Mouse (Mus musculus) CD4-positive helper T cell, adult 2 months (primary cell): ENCODE measurements around the gene Rinl.

ENCODE experiments used
- DNase-seq: peaks from one replicate; pipeline ENCODE4 v3.0.0-alpha.2; 2012; ENCODE audit warnings: low read depth, missing footprints, low spot score

Gene Rinl

GRCm38 (mm10) chr7:28822993-28823903 is 34.5 kb downstream of the Rinl start:
- DNase-seq = no peak

- no peak for DNase-seq
Observed at GRCm38 (mm10) chr7:28823932-28824331, 35.2 kb downstream of the Rinl start.

- DNase-seq = peak; percentile 92
Observed at GRCm38 (mm10) chr7:28824941-28825685, 36.3 kb downstream of the Rinl start, which contains the start of gene Ech1. Ech1 (plus strand) TSS chr7:28825217.

- peak; percentile 71 for DNase-seq
Observed at GRCm38 (mm10) chr7:28825686-28826401, 37.1 kb downstream of the Rinl start.

GRCm38 (mm10) chr7:28826402-28826772 is 37.6 kb downstream of the Rinl start:
- DNase-seq = no peak

- DNase-seq = no peak
Observed at GRCm38 (mm10) chr7:28827338-28827737, 38.6 kb downstream of the Rinl start.

GRCm38 (mm10) chr7:28829821-28830220 is 41.1 kb downstream of the Rinl start:
- no peak for DNase-seq

- DNase-seq = no peak
Observed at GRCm38 (mm10) chr7:28830981-28831380, 42.2 kb downstream of the Rinl start.

GRCm38 (mm10) chr7:28831411-28832125 is 42.8 kb downstream of the Rinl start:
- no peak for DNase-seq

GRCm38 (mm10) chr7:28832137-28832536 is 43.4 kb downstream of the Rinl start:
- DNase-seq = no peak

- DNase-seq = no peak
Observed at GRCm38 (mm10) chr7:28833723-28834347, 45.1 kb downstream of the Rinl start, which contains the start of gene Lgals4. Lgals4 (plus strand) TSS chr7:28833854.

- DNase-seq = no peak
Observed at GRCm38 (mm10) chr7:28836936-28837335, 48.2 kb downstream of the Rinl start.

GRCm38 (mm10) chr7:28838331-28838730 is 49.6 kb downstream of the Rinl start:
- no peak for DNase-seq

- DNase-seq = no peak
Observed at GRCm38 (mm10) chr7:28847273-28847672, 58.5 kb downstream of the Rinl start.
